Mouse (Mus musculus) hindlimb bud, embryonic 11.5 days (tissue): ENCODE measurements around the gene Col16a1.

Source experiments
- DNase-seq: peaks from one replicate; pipeline ENCODE4 v3.0.0-alpha.2; 2012; ENCODE audit warnings: low read depth, low spot score; ENCODE audit errors: extremely low spot score

Gene Col16a1

GRCm38 (mm10) chr4:130128907-130129306, 81.3 kb downstream of the Col16a1 start:
- DNase-seq: no peak

GRCm38 (mm10) chr4:130130082-130130481, 82.4 kb downstream of the Col16a1 start:
- no peak for DNase-seq

- no peak for DNase-seq
These were observed 83.2 kb downstream of the Col16a1 start for GRCm38 (mm10) chr4:130130641-130131350.

GRCm38 (mm10) chr4:130131448-130132105, 83.9 kb downstream of the Col16a1 start:
- no peak for DNase-seq

- no peak for DNase-seq
These were observed 85.8 kb downstream of the Col16a1 start for GRCm38 (mm10) chr4:130133399-130133798.

- DNase-seq: no peak
These were observed 91.0 kb downstream of the Col16a1 start for GRCm38 (mm10) chr4:130138441-130139213.

GRCm38 (mm10) chr4:130139214-130139492, 91.5 kb downstream of the Col16a1 start, which contains the start of gene Hcrtr1:
TSS of gene Hcrtr1 (minus strand) at chr4:130139359.
- DNase-seq: no peak

GRCm38 (mm10) chr4:130140992-130141402, 93.4 kb downstream of the Col16a1 start:
- no peak for DNase-seq

GRCm38 (mm10) chr4:130141786-130142185, 94.1 kb downstream of the Col16a1 start:
- DNase-seq: no peak

GRCm38 (mm10) chr4:130148405-130148804, 100.8 kb downstream of the Col16a1 start:
- no peak for DNase-seq
